Mouse (Mus musculus) ES-Bruce4 (cell line): ENCODE data around the gene Rabl6.

ENCODE experiments used
- CTCF ChIP-seq: IDR thresholded peaks from one replicate; pipeline ENCODE4 v1.8.1; 2011; ENCODE audit warnings: low read depth, low read length
- EP300 ChIP-seq: IDR thresholded peaks from 2 replicates; pipeline ENCODE4 v1.6.1; 2011; ENCODE audit warnings: low read depth, low read length; ENCODE audit not compliant: insufficient read depth
- POLR2A ChIP-seq: IDR thresholded peaks from one replicate; pipeline ENCODE4 v1.8.1; 2011; ENCODE audit warnings: low read length; ENCODE audit not compliant: insufficient read depth

- no peak for TF ChIP-seq POLR2A
- TF ChIP-seq CTCF = no peak
- TF ChIP-seq EP300 = no peak
These were observed 66.5 kb downstream of the Rabl6 start for GRCm38 (mm10) chr2:25541644-25542367.
